Mouse (Mus musculus) E14TG2a.4 (cell line): Measurements from ENCODE around the gene Arhgef2.

Source experiments
- CTCF ChIP-seq: conservative IDR thresholded peaks from 2 replicates; pipeline ENCODE4 v1.5.1; 2014; ENCODE audit warnings: low read length
- NANOG ChIP-seq: IDR thresholded peaks from 2 replicates; pipeline ENCODE4 v1.6.1; 2014; ENCODE audit warnings: borderline replicate concordance, low read length, mixed read lengths
- POU5F1 ChIP-seq: IDR thresholded peaks from 2 replicates; pipeline ENCODE4 v1.6.1; 2014; ENCODE audit warnings: low read length, borderline replicate concordance

DNA sequence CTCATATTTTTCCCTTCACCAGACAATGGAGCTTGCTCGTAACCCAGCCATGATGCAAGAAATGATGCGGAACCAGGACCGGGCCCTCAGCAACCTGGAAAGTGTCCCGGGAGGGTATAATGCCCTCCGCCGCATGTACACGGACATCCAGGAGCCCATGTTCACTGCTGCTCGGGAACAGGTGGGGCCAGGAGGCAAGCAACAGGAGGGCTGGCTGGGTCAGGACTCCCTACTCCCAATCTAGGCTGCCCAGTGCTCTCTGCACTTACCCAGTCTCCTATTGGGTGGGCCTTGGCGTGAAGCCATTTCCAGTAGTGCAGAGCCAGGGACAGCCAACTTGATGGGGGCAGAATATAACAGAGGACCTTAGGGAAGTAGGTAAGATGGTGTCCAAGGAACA lies 46.2 kb upstream of the Arhgef2 start:
- TF ChIP-seq CTCF (no peak), NANOG (no peak), POU5F1 (no peak)
